Mouse (Mus musculus) cerebellum, adult 2 months (tissue): ENCODE data around the gene Car9.

Experiments used
- CTCF ChIP-seq: fragments of 200-500 bp; IDR thresholded peaks from 2 replicates; pipeline ENCODE4 v1.5.1; 2011; ENCODE audit warnings: low read depth, mild to moderate bottlenecking, control low read depth, low read length, moderate library complexity, borderline replicate concordance; ENCODE audit not compliant: insufficient read depth
- POLR2A ChIP-seq: fragments of 200-500 bp; IDR thresholded peaks from 2 replicates; pipeline ENCODE4 v1.6.1; 2011; ENCODE audit warnings: low read length, control low read depth, borderline replicate concordance; ENCODE audit not compliant: insufficient read depth

DNA sequence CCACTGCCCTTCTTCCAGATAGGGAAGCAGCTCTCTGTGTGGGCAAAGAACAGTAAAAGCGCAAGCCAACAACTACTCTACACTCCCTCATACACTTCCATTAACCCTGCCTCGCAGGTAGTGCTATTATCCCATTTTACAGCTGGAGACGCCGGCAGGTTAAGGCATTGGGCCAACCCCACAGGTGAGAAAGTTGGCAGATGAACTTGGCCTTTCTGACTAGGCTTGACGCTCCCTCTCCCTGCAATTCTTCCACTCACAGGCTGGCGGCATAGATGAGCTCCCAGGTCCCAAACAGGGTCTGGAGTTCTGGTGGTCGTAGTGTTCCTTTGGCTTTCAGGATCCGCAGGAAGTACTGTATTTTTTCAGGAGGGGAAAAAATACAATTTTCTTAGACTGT, 7.8 kb upstream of the Car9 start:
- peak; percentile 37; the same call in 1 of the 2 replicates for TF ChIP-seq CTCF
- no peak for TF ChIP-seq POLR2A
